Mouse (Mus musculus) ES-Bruce4 (cell line): ENCODE measurements around the gene Map2k6.

Experiments used
- CTCF ChIP-seq: IDR thresholded peaks from one replicate; pipeline ENCODE4 v1.8.1; 2011; ENCODE audit warnings: low read depth, low read length
- EP300 ChIP-seq: IDR thresholded peaks from 2 replicates; pipeline ENCODE4 v1.6.1; 2011; ENCODE audit warnings: low read depth, low read length; ENCODE audit not compliant: insufficient read depth
- POLR2A ChIP-seq: IDR thresholded peaks from one replicate; pipeline ENCODE4 v1.8.1; 2011; ENCODE audit warnings: low read length; ENCODE audit not compliant: insufficient read depth

DNA sequence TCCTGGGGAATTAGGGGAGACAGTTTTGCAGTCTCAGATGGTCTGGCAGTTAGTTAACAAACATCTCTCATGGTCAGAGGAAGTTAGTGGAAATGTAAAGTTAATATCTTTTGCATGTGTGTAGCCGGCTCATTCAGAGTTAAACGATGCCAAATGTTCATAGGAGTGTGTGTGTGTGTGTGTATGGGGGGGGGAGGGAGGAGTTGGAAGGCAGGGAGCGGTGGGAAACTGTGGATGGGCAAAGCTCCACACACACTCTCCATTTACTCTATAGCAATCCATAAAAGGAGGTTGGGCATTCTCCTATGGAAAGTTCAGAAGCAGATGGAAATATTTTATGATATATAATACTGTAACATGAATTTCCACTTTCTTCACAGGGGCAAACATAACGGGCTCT lies 135.9 kb downstream of the Map2k6 start:
- TF ChIP-seq CTCF (no peak), POLR2A (no peak), EP300 (no peak)
